Mouse (Mus musculus): ENCODE results near the gene Gm6793.
A peak's percentile ranks its signal among the peaks of the same experiment; 100 is the strongest.

GRCm38 (mm10) chr8:112045182-112045581, 30.3 kb upstream of the Gm6793 start:
- no peak for TF ChIP-seq EP300 (IDR thresholded peaks at IDR 0.05; ENCODE audit: low read depth)
- TF ChIP-seq CTCF (IDR thresholded peaks at IDR 0.05; ENCODE audit: low read depth), result peak; percentile 57
